Mouse (Mus musculus): ENCODE results near the gene Cog7.

- no peak for TF ChIP-seq CTCF (IDR thresholded peaks at IDR 0.05)
- TF ChIP-seq EP300 (IDR thresholded peaks at IDR 0.05) = no peak
These were observed 38.8 kb upstream of the Cog7 start for GRCm38 (mm10) chr7:122020273-122020666.
